Mouse (Mus musculus): ENCODE data around the gene Zfp683. TPM values are rescaled to one million over a fixed set of nuclear protein-coding genes. Genes with fewer than 3 reads are reported as not detected.

The Zfp683 gene
- total and polyA plus RNA-seq, 2 experiments = 0.55 TPM; not detected in 1

GRCm38 (mm10) chr4:134090521-134091224, 37.0 kb downstream of the Zfp683 start:
- Histone ChIP-seq H3K79me2 (ENCODE audit: control insufficient read depth, insufficient read depth, low read length) (no peaks in the 10 kb centered on the region), H3K9ac (ENCODE audit: low read depth, low read length) (no peak overlapping the region), H3K36me3 (ENCODE audit: control insufficient read depth, insufficient read depth, low read length) (no peaks in the 10 kb centered on the region), H3K27ac (replicated peaks; ENCODE audit: insufficient read depth, low read depth, low read length) (no peak overlapping the region), H3K4me3 (ENCODE audit: insufficient read depth, low read depth, low read length) (no peak overlapping the region), H3K4me1 (ENCODE audit: control insufficient read depth, insufficient read depth, low read length) (no peaks in the 10 kb centered on the region), H3K27me3 (ENCODE audit: control insufficient read depth, insufficient read depth, low read length) (no peaks in the 10 kb centered on the region)
- no peak for DNase-seq (ENCODE audit: extremely low read depth, low read depth, low spot score)
- TF ChIP-seq POLR2A (IDR thresholded peaks at IDR 0.05; ENCODE audit: extremely low read depth, insufficient read depth, low read length) (no peak), CTCF (IDR thresholded peaks at IDR 0.05; ENCODE audit: low read depth, low read length) (no peak)
- 86% methylated on average over 16 of the region's 16 CpGs for WGBS

GRCm38 (mm10) chr4:134091225-134091529, 37.5 kb downstream of the Zfp683 start:
- no peaks in the 10 kb centered on the region for H3K79me2 ChIP-seq (ENCODE audit: control insufficient read depth, insufficient read depth, low read length)
- H3K9ac ChIP-seq (ENCODE audit: low read depth, low read length) = no peak overlapping the region
- TF ChIP-seq POLR2A (IDR thresholded peaks at IDR 0.05; ENCODE audit: extremely low read depth, insufficient read depth, low read length) (no peak), CTCF (IDR thresholded peaks at IDR 0.05; ENCODE audit: low read depth, low read length) (no peak)
- no peaks in the 10 kb centered on the region for H3K27me3 ChIP-seq (ENCODE audit: control insufficient read depth, insufficient read depth, low read length)
- no peaks in the 10 kb centered on the region for H3K36me3 ChIP-seq (ENCODE audit: control insufficient read depth, insufficient read depth, low read length)
- no peaks in the 10 kb centered on the region for H3K4me1 ChIP-seq (ENCODE audit: control insufficient read depth, insufficient read depth, low read length)
- no peak for DNase-seq (ENCODE audit: extremely low read depth, low read depth, low spot score)
- whole genome bisulfite sequencing = 86% methylated on average over 6 of the region's 6 CpGs
- no peak overlapping the region for H3K27ac ChIP-seq (replicated peaks; ENCODE audit: insufficient read depth, low read depth, low read length)
- no peak overlapping the region for H3K4me3 ChIP-seq (ENCODE audit: insufficient read depth, low read depth, low read length)

GRCm38 (mm10) chr4:134092382-134093288, 39.0 kb downstream of the Zfp683 start:
- no peaks in the 10 kb centered on the region for H3K27me3 ChIP-seq (ENCODE audit: control insufficient read depth, insufficient read depth, low read length)
- TF ChIP-seq POLR2A (IDR thresholded peaks at IDR 0.05; ENCODE audit: extremely low read depth, insufficient read depth, low read length) = no peak
- peak; percentile 89 for TF ChIP-seq CTCF (IDR thresholded peaks at IDR 0.05; ENCODE audit: low read depth, low read length)
- H3K27ac ChIP-seq (replicated peaks; ENCODE audit: insufficient read depth, low read depth, low read length) = no peak overlapping the region
- no peaks in the 10 kb centered on the region for H3K79me2 ChIP-seq (ENCODE audit: control insufficient read depth, insufficient read depth, low read length)
- 68% methylated on average over 6 of the region's 6 CpGs for WGBS
- H3K4me1 ChIP-seq (ENCODE audit: control insufficient read depth, insufficient read depth, low read length) = no peaks in the 10 kb centered on the region
- DNase-seq (ENCODE audit: extremely low read depth, low read depth, low spot score) = no peak
- H3K9ac ChIP-seq (ENCODE audit: low read depth, low read length) = no peak overlapping the region
- no peaks in the 10 kb centered on the region for H3K36me3 ChIP-seq (ENCODE audit: control insufficient read depth, insufficient read depth, low read length)
- H3K4me3 ChIP-seq (ENCODE audit: insufficient read depth, low read depth, low read length) = no peak overlapping the region

GRCm38 (mm10) chr4:134094004-134094564, 40.4 kb downstream of the Zfp683 start:
- no peaks in the 10 kb centered on the region for H3K4me1 ChIP-seq (ENCODE audit: control insufficient read depth, insufficient read depth, low read length)
- H3K27ac ChIP-seq (replicated peaks; ENCODE audit: insufficient read depth, low read depth, low read length) = peak overlapping the region; percentile 43
- TF ChIP-seq CTCF (IDR thresholded peaks at IDR 0.05; ENCODE audit: low read depth, low read length) = no peak
- no peak for TF ChIP-seq POLR2A (IDR thresholded peaks at IDR 0.05; ENCODE audit: extremely low read depth, insufficient read depth, low read length)
- no peaks in the 10 kb centered on the region for H3K36me3 ChIP-seq (ENCODE audit: control insufficient read depth, insufficient read depth, low read length)
- DNase-seq (ENCODE audit: extremely low read depth, low read depth, low spot score) = no peak
- H3K4me3 ChIP-seq (ENCODE audit: insufficient read depth, low read depth, low read length) = peak overlapping the region; percentile 17; the same call in 1 of the 2 replicates
- H3K79me2 ChIP-seq (ENCODE audit: control insufficient read depth, insufficient read depth, low read length) = no peaks in the 10 kb centered on the region
- H3K9ac ChIP-seq (ENCODE audit: low read depth, low read length) = peak overlapping the region; percentile 34
- no peaks in the 10 kb centered on the region for H3K27me3 ChIP-seq (ENCODE audit: control insufficient read depth, insufficient read depth, low read length)
- 67% methylated on average over 7 of the region's 7 CpGs for WGBS

- H3K27ac ChIP-seq (replicated peaks; ENCODE audit: insufficient read depth, low read depth, low read length) = peak within 1 kb of the TSS; percentile 43
- DNase-seq (ENCODE audit: extremely low read depth, low read depth, low spot score) = peak; percentile 31
- no peaks in the 10 kb centered on the region for H3K4me1 ChIP-seq (ENCODE audit: control insufficient read depth, insufficient read depth, low read length)
- no peaks in the 10 kb centered on the region for H3K79me2 ChIP-seq (ENCODE audit: control insufficient read depth, insufficient read depth, low read length)
- peak within 1 kb of the TSS; percentile 34 for H3K9ac ChIP-seq (ENCODE audit: low read depth, low read length)
- H3K4me3 ChIP-seq (ENCODE audit: insufficient read depth, low read depth, low read length) = peak within 1 kb of the TSS; percentile 47
- no peaks in the 10 kb centered on the region for H3K36me3 ChIP-seq (ENCODE audit: control insufficient read depth, insufficient read depth, low read length)
- no peak for TF ChIP-seq CTCF (IDR thresholded peaks at IDR 0.05; ENCODE audit: low read depth, low read length)
- TF ChIP-seq POLR2A (IDR thresholded peaks at IDR 0.05; ENCODE audit: extremely low read depth, insufficient read depth, low read length) = no peak
- H3K27me3 ChIP-seq (ENCODE audit: control insufficient read depth, insufficient read depth, low read length) = no peaks in the 10 kb centered on the region
- WGBS = 77% methylated on average over 3 of the region's 3 CpGs
Observed at GRCm38 (mm10) chr4:134094923-134095547, 41.4 kb downstream of the Zfp683 start, which contains the start of gene Cd52. Gene Cd52 (minus strand): TSS chr4:134095082.

Data from liver, adult 2 months (tissue).